Mouse (Mus musculus): Measurements from ENCODE around the gene Endog.
"Not testable (repeated sequence)": the region's sequence is repeated elsewhere in the genome, so short reads cannot be mapped to it uniquely, and the experiment has no call there.

Gene Endog

GRCm38 (mm10) chr2:30166677-30167076 is 4.6 kb upstream of the Endog start:
- no peak for DNase-seq (ENCODE audit: low read depth, low spot score)

GRCm38 (mm10) chr2:30171997-30172382 is 697 bp downstream of the Endog start:
- DNase-seq (ENCODE audit: low read depth, low spot score): no peak

- DNase-seq (ENCODE audit: low read depth, low spot score): no peak
Measured at GRCm38 (mm10) chr2:30173541-30174240, 2.4 kb downstream of the Endog start.

- DNase-seq (ENCODE audit: low read depth, low spot score): no peak
Measured at GRCm38 (mm10) chr2:30175897-30176296, 4.6 kb downstream of the Endog start.

GRCm38 (mm10) chr2:30176561-30176960 is 5.3 kb downstream of the Endog start:
- no peak for DNase-seq (ENCODE audit: low read depth, low spot score)

- DNase-seq (ENCODE audit: low read depth, low spot score): peak; percentile 95
Measured at GRCm38 (mm10) chr2:30177700-30178675, 6.7 kb downstream of the Endog start, which contains the start of gene Spout1. Gene Spout1, minus strand, starts transcription at chr2:30178459.

GRCm38 (mm10) chr2:30178711-30179110 is 7.4 kb downstream of the Endog start:
- not testable (repeated sequence) for DNase-seq (ENCODE audit: low read depth, low spot score)

GRCm38 (mm10) chr2:30182424-30182823 is 11.1 kb downstream of the Endog start:
- DNase-seq (ENCODE audit: low read depth, low spot score): no peak

- no peak for DNase-seq (ENCODE audit: low read depth, low spot score)
Measured at GRCm38 (mm10) chr2:30183721-30184120, 12.4 kb downstream of the Endog start.

GRCm38 (mm10) chr2:30185276-30185675 is 14.0 kb downstream of the Endog start:
- no peak for DNase-seq (ENCODE audit: low read depth, low spot score)

- no peak for DNase-seq (ENCODE audit: low read depth, low spot score)
Measured at GRCm38 (mm10) chr2:30185681-30186080, 14.4 kb downstream of the Endog start.

- DNase-seq (ENCODE audit: low read depth, low spot score): no peak
Measured at GRCm38 (mm10) chr2:30191790-30192580, 20.7 kb downstream of the Endog start.

- no peak for DNase-seq (ENCODE audit: low read depth, low spot score)
Measured at GRCm38 (mm10) chr2:30194656-30195055, 23.4 kb downstream of the Endog start.

- no peak for DNase-seq (ENCODE audit: low read depth, low spot score)
Measured at GRCm38 (mm10) chr2:30198021-30198420, 26.7 kb downstream of the Endog start.

- DNase-seq (ENCODE audit: low read depth, low spot score): no peak
Measured at GRCm38 (mm10) chr2:30199984-30200383, 28.7 kb downstream of the Endog start.

GRCm38 (mm10) chr2:30200388-30200925 is 29.2 kb downstream of the Endog start:
- DNase-seq (ENCODE audit: low read depth, low spot score): no peak

- DNase-seq (ENCODE audit: low read depth, low spot score): no peak
Measured at GRCm38 (mm10) chr2:30203439-30203838, 32.1 kb downstream of the Endog start.

- no peak for DNase-seq (ENCODE audit: low read depth, low spot score)
Measured at GRCm38 (mm10) chr2:30205255-30205628, 33.9 kb downstream of the Endog start.

GRCm38 (mm10) chr2:30205629-30206357 is 34.5 kb downstream of the Endog start, which contains the start of gene Kyat1:
Gene Kyat1, minus strand, starts transcription at chr2:30205847.
- peak; percentile 89 for DNase-seq (ENCODE audit: low read depth, low spot score)

- DNase-seq (ENCODE audit: low read depth, low spot score): no peak
Measured at GRCm38 (mm10) chr2:30207401-30207800, 36.1 kb downstream of the Endog start.

GRCm38 (mm10) chr2:30207886-30208285 is 36.6 kb downstream of the Endog start:
- DNase-seq (ENCODE audit: low read depth, low spot score): no peak

Measured in embryo, embryonic 11.5 days (tissue).